Mouse (Mus musculus) lung, postnatal 0 days (tissue): ENCODE measurements around the gene Slc25a16.

Experiments used
- CTCF ChIP-seq: IDR thresholded peaks from 2 replicates; pipeline ENCODE4 v1.5.1; 2016; ENCODE audit warnings: antibody characterized with exemption, mild to moderate bottlenecking
- EP300 ChIP-seq: IDR thresholded peaks from 2 replicates; pipeline ENCODE4 v1.6.1; 2016; ENCODE audit warnings: antibody characterized with exemption, mild to moderate bottlenecking, control low read depth

- TF ChIP-seq EP300 (no peak), CTCF (no peak)
Observed at GRCm38 (mm10) chr10:62963956-62964355, 43.5 kb downstream of the Slc25a16 start.
